Mouse (Mus musculus) heart, embryonic 13.5 days (tissue): ENCODE data around the gene Arhgap42. TPM values are rescaled to one million over a fixed set of nuclear protein-coding genes. Genes with fewer than 3 reads are reported as not detected.

Experiments
- ATAC-seq: fragments of 200-750 bp; cut with Nextera tagmentation; 2 replicates; pipeline ENCODE4 v1.8.0; 2017; ENCODE audit warnings: moderate TSS enrichment; ENCODE audit not compliant: insufficient number of reproducible peaks, low FRiP score, low TSS enrichment; ENCODE audit errors: extremely low read depth
- H3K27ac ChIP-seq: fragments of 300-500 bp; sonication (generic); replicated peaks from 2 replicates; pipeline ENCODE4 v1.5.1; 2015; ENCODE audit warnings: moderate library complexity, mild to moderate bottlenecking, inconsistent platforms
- H3K27me3 ChIP-seq: fragments of 300-500 bp; sonication (generic); replicated peaks from 2 replicates; pipeline ENCODE4 v1.6.1; 2015; ENCODE audit warnings: mild to moderate bottlenecking, inconsistent platforms
- H3K36me3 ChIP-seq: fragments of 300-500 bp; sonication (generic); 2 replicates; pipeline ENCODE4 v1.6.1; 2015; ENCODE audit warnings: mild to moderate bottlenecking, inconsistent platforms
- H3K4me1 ChIP-seq: fragments of 300-500 bp; sonication (generic); 2 replicates; pipeline ENCODE4 v1.6.1; 2015; ENCODE audit warnings: inconsistent platforms
- H3K4me2 ChIP-seq: fragments of 300-500 bp; sonication (generic); 2 replicates; pipeline ENCODE4 v1.6.1; 2015; ENCODE audit warnings: inconsistent platforms, mild to moderate bottlenecking, moderate library complexity
- H3K4me3 ChIP-seq: fragments of 300-500 bp; sonication (generic); 2 replicates; pipeline ENCODE4 v1.5.1; 2015; ENCODE audit warnings: moderate library complexity, mild to moderate bottlenecking, inconsistent platforms
- H3K9ac ChIP-seq: fragments of 300-500 bp; sonication (generic); 2 replicates; pipeline ENCODE4 v1.6.1; 2015; ENCODE audit warnings: inconsistent platforms, mild to moderate bottlenecking, moderate library complexity
- H3K9me3 ChIP-seq: fragments of 300-500 bp; sonication (generic); 2 replicates; pipeline ENCODE4 v1.6.1; 2016; ENCODE audit warnings: inconsistent platforms
- WGBS: fragments of 180-500 bp; shearing (Covaris S2); methylation state at CpG from one replicate; pipeline ENCODE4 v1.1.7; 2015; ENCODE audit warnings: mixed read lengths; 5-methylcytosine and 5-hydroxymethylcytosine counted together
- polyA plus RNA-seq: library from polyadenylated mRNA; unstranded; fragments of >200 nt; fragmentation: Nextera tagmentation; extraction: Ambion mirVana; gene quantifications from 2 replicates; pipeline ENCODE4 v1.2.1, GENCODE M21; 2015

Arhgap42 gene
- polyA plus RNA-seq, 1 experiment from 2014 or later: 12.0 TPM

DNA sequence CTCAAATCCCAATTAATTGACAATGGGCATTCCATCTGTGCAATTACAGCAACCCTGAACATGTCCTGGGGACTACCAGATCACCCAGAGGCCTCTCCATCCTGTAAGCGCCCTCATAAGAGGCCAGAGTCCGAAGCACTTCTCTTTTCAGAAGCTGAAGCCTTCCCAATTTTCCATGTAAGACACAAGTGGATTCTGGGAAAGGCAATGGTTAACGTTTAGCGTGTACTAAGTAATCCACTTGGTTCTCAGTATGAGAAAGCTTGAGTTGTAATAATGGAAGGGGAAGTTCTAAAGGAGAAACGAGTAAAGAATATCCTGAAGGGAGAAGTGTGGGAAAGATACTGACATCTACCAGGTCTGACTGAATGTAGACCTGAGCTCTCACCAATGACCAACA, 1.4 kb downstream of the Arhgap42 start:
- ATAC-seq: no peak
- H3K4me1 ChIP-seq: peaks cover 14% of the 10 kb centered on the region
- 0 out of 2 replicates have a peak overlapping the region, but pooled peaks have one; percentile 0 for H3K9ac ChIP-seq
- H3K36me3 ChIP-seq: no peaks in the 10 kb centered on the region
- H3K9me3 ChIP-seq: no peaks in the 10 kb centered on the region; the same call in 1 of the 2 replicates
- peak overlapping the region; percentile 80 for H3K4me2 ChIP-seq
- no peak overlapping the region for H3K27ac ChIP-seq
- peak overlapping the region; percentile 88 for H3K4me3 ChIP-seq
- 60% methylated on average over 5 of the region's 5 CpGs for WGBS
- H3K27me3 ChIP-seq: 0 out of 2 replicates have a peak, but pooled peaks cover 7% of the 10 kb centered on the region

DNA sequence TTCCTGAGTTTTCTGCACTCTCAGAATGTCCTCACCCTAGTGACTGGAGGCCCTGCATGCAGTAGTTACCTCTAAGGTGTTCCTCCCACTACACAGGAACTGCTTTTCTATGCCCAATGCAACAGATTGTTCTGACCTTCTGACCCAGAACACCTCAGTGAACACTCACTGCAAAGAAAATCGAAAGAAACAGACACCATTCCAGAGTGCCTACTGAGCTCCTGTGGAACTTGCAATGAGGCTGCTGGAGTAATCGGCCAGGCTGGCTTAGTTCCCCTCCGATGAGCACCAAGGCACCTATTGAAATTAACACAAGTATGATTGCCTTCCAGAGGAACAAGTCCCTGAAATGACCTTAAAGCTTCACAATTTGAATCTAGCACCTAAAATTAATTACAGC, 9.2 kb downstream of the Arhgap42 start:
- ATAC-seq: no peak
- 78% methylated on average over 3 of the region's 3 CpGs for WGBS
- no peaks in the 10 kb centered on the region for H3K36me3 ChIP-seq
- no peak overlapping the region for H3K4me3 ChIP-seq
- H3K4me1 ChIP-seq: peaks cover 8% of the 10 kb centered on the region
- no peak overlapping the region for H3K9ac ChIP-seq
- no peaks in the 10 kb centered on the region; the same call in 1 of the 2 replicates for H3K9me3 ChIP-seq
- no peak overlapping the region for H3K27ac ChIP-seq
- H3K27me3 ChIP-seq: peaks cover 22% of the 10 kb centered on the region; the same call in 1 of the 2 replicates
- H3K4me2 ChIP-seq: no peak overlapping the region

DNA sequence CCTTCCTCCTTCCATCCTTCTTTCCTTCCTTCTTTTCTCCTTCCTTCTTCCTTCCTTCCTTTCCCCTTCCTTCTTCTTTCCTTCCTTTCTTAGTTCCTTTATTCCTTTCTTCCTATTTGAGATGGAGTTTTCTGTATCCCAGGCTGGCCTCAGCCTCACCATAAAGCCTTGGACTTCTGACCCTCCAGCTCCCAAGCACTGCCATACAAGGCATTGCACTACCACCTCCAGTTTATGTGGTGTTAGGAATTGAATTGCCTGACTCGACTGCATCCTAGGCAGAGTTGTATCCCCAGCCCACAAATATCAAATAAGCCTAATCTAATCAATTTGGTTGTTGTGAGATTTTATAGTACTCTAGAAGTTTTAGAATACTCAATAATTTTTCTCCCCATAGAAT, 14.1 kb downstream of the Arhgap42 start:
- no peaks in the 10 kb centered on the region for H3K36me3 ChIP-seq
- no peak overlapping the region for H3K9ac ChIP-seq
- no peaks in the 10 kb centered on the region for H3K9me3 ChIP-seq
- WGBS: 53% methylated on average over 1 of the region's 1 CpGs
- H3K4me3 ChIP-seq: no peak overlapping the region
- H3K27me3 ChIP-seq: peaks cover 56% of the 10 kb centered on the region
- H3K27ac ChIP-seq: no peak overlapping the region
- ATAC-seq: no peak
- peaks cover 8% of the 10 kb centered on the region for H3K4me1 ChIP-seq
- no peak overlapping the region for H3K4me2 ChIP-seq

DNA sequence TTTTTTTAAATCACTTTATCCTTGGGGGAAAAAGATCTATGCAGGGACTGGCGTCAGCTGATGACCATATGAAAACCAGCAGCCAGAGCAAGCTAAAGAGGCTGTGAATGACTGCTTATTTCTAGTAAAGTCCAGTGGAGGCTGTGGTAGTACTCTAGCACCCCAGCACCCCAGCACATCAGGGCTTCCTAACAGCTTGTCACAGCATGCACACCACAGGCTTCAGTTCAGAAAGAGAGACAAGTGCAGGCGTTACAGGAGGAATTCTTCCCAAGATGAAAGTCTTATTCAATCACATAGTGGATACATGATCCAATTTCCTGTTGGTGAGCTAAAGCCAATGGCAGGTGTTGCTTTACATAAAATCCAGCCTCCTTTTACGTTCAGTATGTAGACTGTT, 15.5 kb downstream of the Arhgap42 start:
- H3K4me2 ChIP-seq: no peak overlapping the region
- no peaks in the 10 kb centered on the region for H3K9me3 ChIP-seq
- H3K27ac ChIP-seq: no peak overlapping the region
- no peak for ATAC-seq
- H3K36me3 ChIP-seq: no peaks in the 10 kb centered on the region
- H3K9ac ChIP-seq: no peak overlapping the region
- H3K27me3 ChIP-seq: peaks cover 70% of the 10 kb centered on the region
- H3K4me1 ChIP-seq: peaks cover 6% of the 10 kb centered on the region
- WGBS: 67% methylated on average over 3 of the region's 3 CpGs
- H3K4me3 ChIP-seq: no peak overlapping the region

DNA sequence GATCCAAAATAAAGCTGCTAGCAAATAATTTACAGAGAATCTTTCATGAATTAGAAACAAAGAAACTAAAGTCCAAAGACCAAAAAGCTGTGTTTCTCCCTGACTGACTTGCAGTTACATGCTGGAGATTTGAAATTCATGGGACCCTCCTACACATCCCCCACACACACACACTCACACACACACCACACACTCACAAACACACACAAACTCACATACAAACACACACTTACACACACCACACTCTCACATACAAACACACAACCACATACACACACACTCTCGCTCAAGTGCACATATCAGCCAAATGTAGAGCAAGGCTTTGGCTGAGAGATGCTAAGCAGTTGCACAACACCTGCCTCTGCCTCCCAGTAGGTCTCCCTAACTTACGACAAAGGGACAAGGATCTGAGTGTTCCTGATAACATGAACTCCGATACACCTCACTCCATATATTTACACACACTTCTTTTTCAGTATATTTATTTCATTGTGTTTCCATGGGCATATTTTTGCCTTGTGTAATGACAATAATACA, 16.9 kb downstream of the Arhgap42 start:
- no peaks in the 10 kb centered on the region for H3K36me3 ChIP-seq
- no peak overlapping the region for H3K4me3 ChIP-seq
- 72% methylated on average over 3 of the region's 3 CpGs for WGBS
- peaks cover 73% of the 10 kb centered on the region for H3K27me3 ChIP-seq
- no peaks in the 10 kb centered on the region for H3K9me3 ChIP-seq
- peaks cover 4% of the 10 kb centered on the region for H3K4me1 ChIP-seq
- no peak overlapping the region for H3K4me2 ChIP-seq
- H3K27ac ChIP-seq: no peak overlapping the region
- H3K9ac ChIP-seq: no peak overlapping the region; the same call in 1 of the 2 replicates
- no peak for ATAC-seq

DNA sequence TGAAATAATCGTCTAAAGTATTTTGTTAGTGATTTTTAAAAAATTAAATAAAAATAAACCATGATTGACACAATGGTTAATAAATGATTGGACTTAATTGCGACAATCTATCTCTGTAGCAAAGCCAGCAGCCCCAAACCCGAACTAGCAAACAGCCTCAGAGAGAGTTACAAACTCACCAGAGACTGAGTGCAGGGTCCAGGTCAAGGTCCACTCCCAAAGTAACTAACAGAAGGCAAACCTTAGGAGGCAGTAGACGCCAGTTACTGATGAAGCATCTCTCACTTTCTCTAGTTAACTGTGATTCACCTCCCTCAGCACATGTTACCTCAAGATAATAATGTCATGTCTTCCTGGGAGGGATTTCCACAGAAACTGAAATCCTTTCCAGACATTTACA, 17.7 kb downstream of the Arhgap42 start:
- ATAC-seq: no peak

DNA sequence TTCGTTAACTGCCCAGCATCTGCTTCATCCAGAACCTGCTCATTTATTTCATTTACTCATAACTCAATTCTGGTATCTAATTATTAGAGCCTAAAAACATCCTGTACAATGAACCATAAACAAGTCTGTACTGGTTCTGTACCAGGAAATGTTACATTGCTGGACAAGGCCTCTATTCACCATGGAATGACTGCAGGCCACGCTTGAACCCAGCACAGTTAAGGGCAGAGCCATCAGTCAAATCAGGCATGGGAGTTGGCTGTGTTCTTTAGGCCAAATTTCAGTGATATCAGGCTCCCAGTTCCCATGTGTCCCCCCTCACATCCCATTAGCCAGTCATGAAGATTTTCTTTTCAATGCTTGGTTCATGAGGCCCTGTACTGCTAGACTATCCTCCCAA, 20.6 kb downstream of the Arhgap42 start:
- 60% methylated on average over 2 of the region's 2 CpGs for WGBS
- H3K4me1 ChIP-seq: peaks cover 4% of the 10 kb centered on the region

More for the DNA sequence above, 17.7 kb downstream of the Arhgap42 start:
- H3K36me3 ChIP-seq: no peaks in the 10 kb centered on the region
- no peak overlapping the region for H3K4me2 ChIP-seq
- H3K9ac ChIP-seq: no peak overlapping the region
- 70% methylated on average over 4 of the region's 4 CpGs for WGBS
- no peaks in the 10 kb centered on the region for H3K9me3 ChIP-seq
- H3K4me1 ChIP-seq: peaks cover 4% of the 10 kb centered on the region
- H3K4me3 ChIP-seq: no peak overlapping the region
- peaks cover 72% of the 10 kb centered on the region for H3K27me3 ChIP-seq
- no peak overlapping the region for H3K27ac ChIP-seq

DNA sequence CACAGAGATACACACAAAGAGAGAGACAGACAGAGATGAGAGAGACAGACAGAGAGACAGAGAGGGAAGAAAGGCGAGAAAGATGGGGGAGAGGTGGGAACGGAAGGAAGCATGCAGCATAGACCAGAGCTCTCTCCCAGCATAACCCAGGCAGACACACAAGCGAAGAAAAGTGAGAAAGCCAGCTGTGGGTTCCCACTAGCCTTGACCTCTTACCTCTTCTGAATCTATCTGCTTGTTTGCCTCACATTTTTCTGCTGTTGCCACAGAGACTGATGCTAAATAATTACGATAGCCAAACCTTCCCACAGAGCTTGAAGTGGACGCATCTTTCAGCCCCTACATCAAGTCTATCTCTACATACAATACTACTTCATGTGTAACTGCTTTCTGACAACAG, 24.1 kb downstream of the Arhgap42 start:
- ATAC-seq: no peak
- H3K4me2 ChIP-seq: no peak overlapping the region
- H3K4me1 ChIP-seq: peaks cover 4% of the 10 kb centered on the region
- peaks cover 40% of the 10 kb centered on the region for H3K27me3 ChIP-seq
- H3K4me3 ChIP-seq: no peak overlapping the region
- no peak overlapping the region for H3K27ac ChIP-seq
- H3K36me3 ChIP-seq: no peaks in the 10 kb centered on the region
- 74% methylated on average over 5 of the region's 5 CpGs for WGBS
- no peaks in the 10 kb centered on the region for H3K9me3 ChIP-seq
- no peak overlapping the region for H3K9ac ChIP-seq

More for the DNA sequence above, 20.6 kb downstream of the Arhgap42 start:
- Histone ChIP-seq H3K27me3 (peaks cover 70% of the 10 kb centered on the region), H3K4me3 (no peak overlapping the region), H3K27ac (no peak overlapping the region), H3K9ac (no peak overlapping the region), H3K36me3 (no peaks in the 10 kb centered on the region), H3K4me2 (no peak overlapping the region), H3K9me3 (no peaks in the 10 kb centered on the region)
- no peak for ATAC-seq

DNA sequence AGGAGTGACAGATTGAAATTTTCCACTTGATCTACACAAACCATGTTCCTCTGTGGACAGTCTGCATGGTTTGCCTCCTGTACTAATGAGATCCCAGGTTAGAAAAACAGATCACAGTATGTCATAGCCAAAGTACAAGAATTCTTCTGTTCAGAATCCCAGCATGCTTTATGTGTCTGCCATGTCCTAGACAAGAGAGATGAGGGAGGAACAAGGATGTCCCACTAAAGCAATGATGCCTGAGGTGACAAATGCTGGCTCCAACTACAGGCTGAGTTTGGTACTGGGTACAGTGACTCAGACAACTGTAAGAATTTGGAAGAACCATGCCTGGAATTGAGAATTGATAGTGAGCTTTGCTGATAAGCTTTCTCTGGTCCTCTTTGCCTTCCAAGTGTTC, 24.6 kb downstream of the Arhgap42 start:
- ATAC-seq: no peak
- Histone ChIP-seq H3K4me3 (no peak overlapping the region), H3K4me2 (no peak overlapping the region), H3K27ac (no peak overlapping the region), H3K27me3 (peaks cover 34% of the 10 kb centered on the region), H3K9ac (no peak overlapping the region), H3K36me3 (no peaks in the 10 kb centered on the region), H3K4me1 (peaks cover 4% of the 10 kb centered on the region), H3K9me3 (no peaks in the 10 kb centered on the region)

DNA sequence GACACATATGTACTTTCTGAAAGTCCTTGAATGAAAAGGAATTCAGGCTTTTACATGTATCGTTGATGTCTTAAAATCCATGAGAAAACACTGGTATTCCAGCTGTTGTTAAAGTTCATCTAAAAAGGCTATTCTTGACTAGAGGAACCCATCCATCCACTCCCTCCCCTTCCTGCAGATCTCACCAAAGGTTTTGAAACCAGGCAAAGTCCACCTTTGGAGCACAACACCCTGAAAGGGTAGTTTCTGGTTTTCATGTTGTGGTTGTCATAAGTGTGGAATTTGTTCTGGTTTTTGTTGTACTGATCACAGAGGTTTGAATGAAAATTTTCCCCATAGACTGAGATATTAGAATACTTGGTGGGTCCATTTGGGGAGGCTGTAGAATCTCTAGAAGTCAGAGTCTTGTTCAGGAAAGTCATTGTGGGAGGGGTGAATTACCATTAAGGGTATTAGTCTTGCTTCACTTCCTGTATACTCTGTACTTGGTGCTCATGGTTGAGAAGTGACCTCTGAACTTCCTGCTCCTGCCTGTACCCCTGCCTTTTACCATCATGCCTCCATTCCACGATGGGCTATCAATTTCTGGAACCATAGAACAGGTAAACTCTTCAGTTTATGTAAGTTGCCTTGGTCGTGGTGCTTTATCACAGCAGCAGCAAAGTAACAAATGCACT, 27.4 kb downstream of the Arhgap42 start:
- WGBS: 74% methylated on average over 3 of the region's 3 CpGs
- H3K27ac ChIP-seq: no peak overlapping the region
- peaks cover 23% of the 10 kb centered on the region for H3K27me3 ChIP-seq
- H3K4me3 ChIP-seq: no peak overlapping the region
- H3K4me1 ChIP-seq: no peaks in the 10 kb centered on the region
- no peaks in the 10 kb centered on the region for H3K9me3 ChIP-seq
- ATAC-seq: no peak
- H3K9ac ChIP-seq: no peak overlapping the region
- H3K36me3 ChIP-seq: no peaks in the 10 kb centered on the region
- H3K4me2 ChIP-seq: no peak overlapping the region

DNA sequence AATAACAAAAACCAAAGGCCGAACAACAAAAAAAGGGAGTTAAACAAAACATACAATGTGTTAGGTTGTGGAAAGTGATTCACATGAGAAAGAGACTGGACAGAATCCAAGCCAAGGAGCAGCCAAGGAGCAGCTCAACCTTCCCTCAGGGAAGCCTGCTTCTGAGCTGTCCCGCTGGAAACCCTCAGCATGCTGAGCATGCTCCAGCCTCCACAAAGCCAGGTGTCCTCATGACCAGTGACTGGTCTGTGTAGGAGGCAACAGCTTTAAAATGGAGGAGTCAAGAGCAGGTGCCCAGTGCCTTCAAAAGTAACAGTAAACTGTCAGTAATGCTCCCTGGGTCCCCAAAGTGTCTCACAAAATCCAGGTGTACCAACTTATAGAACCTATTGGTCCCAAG, 28.4 kb downstream of the Arhgap42 start:
- no peaks in the 10 kb centered on the region for H3K36me3 ChIP-seq
- 83% methylated on average over 2 of the region's 2 CpGs for WGBS
- H3K27me3 ChIP-seq: peaks cover 14% of the 10 kb centered on the region
- H3K4me3 ChIP-seq: no peak overlapping the region
- H3K4me2 ChIP-seq: no peak overlapping the region
- H3K27ac ChIP-seq: no peak overlapping the region
- ATAC-seq: no peak
- no peaks in the 10 kb centered on the region for H3K4me1 ChIP-seq
- H3K9me3 ChIP-seq: no peaks in the 10 kb centered on the region
- H3K9ac ChIP-seq: no peak overlapping the region

DNA sequence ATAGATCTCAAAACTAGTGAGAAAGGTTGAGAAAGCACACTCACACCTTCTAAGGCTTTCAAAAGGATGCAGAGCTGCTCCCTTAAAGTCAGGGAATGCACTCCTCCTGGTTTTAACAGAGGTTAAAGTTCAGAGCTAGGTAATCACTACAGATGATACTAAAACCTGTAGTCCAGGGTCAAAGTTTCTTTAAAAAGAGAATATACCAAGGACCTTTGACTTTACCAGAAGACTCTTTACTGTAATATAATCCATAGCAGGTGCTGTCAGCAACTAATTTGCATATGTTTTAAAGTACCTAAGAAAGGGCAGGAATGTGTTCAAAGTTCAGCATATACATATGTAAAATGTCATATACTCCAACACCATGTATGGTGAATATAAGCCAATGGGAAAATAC, 30.7 kb downstream of the Arhgap42 start:
- Histone ChIP-seq H3K4me3 (no peak overlapping the region), H3K27me3 (no peaks in the 10 kb centered on the region), H3K4me2 (no peak overlapping the region), H3K9me3 (no peaks in the 10 kb centered on the region), H3K36me3 (no peaks in the 10 kb centered on the region), H3K27ac (no peak overlapping the region), H3K4me1 (no peaks in the 10 kb centered on the region), H3K9ac (no peak overlapping the region)
- no peak for ATAC-seq
